Mouse (Mus musculus): ENCODE measurements around the gene Abcb11. TPM values are rescaled to one million over a fixed set of nuclear protein-coding genes. Genes with fewer than 3 reads are reported as not detected.

The Abcb11 gene
- polyA plus RNA-seq, 1 experiment from 2014 or later = 0.13 TPM

GRCm38 (mm10) chr2:69234976-69235678 is 107.3 kb downstream of the Abcb11 start:
- Histone ChIP-seq H3K4me3 (ENCODE audit: low read length) (no peak overlapping the region), H3K9ac (ENCODE audit: low read length) (no peak overlapping the region), H3K36me3 (ENCODE audit: control insufficient read depth, insufficient read depth) (no peaks in the 10 kb centered on the region), H3K27ac (ENCODE audit: low read length) (no peak overlapping the region), H3K27me3 (ENCODE audit: control insufficient read depth, insufficient read depth, low read length) (no peaks in the 10 kb centered on the region), H3K4me2 (ENCODE audit: low read depth, low read length) (no peak overlapping the region), H3K9me3 (replicated peaks; ENCODE audit: control insufficient read depth, low read length) (no peaks in the 10 kb centered on the region), H3K4me1 (ENCODE audit: control insufficient read depth, insufficient read depth, low read length) (no peaks in the 10 kb centered on the region)
- no peak for ATAC-seq (replicated peaks; ENCODE audit: extremely low read depth, insufficient read depth, low FRiP score)
- 89% methylated on average over 5 of the region's 5 CpGs for WGBS

GRCm38 (mm10) chr2:69232101-69232500 is 110.3 kb downstream of the Abcb11 start:
- H3K4me3 ChIP-seq (ENCODE audit: low read length) = no peak overlapping the region
- H3K4me1 ChIP-seq (ENCODE audit: control insufficient read depth, insufficient read depth, low read length) = no peaks in the 10 kb centered on the region
- no peaks in the 10 kb centered on the region for H3K36me3 ChIP-seq (ENCODE audit: control insufficient read depth, insufficient read depth)
- H3K27ac ChIP-seq (ENCODE audit: low read length) = no peak overlapping the region
- no peak for ATAC-seq (replicated peaks; ENCODE audit: extremely low read depth, insufficient read depth, low FRiP score)
- H3K9ac ChIP-seq (ENCODE audit: low read length) = no peak overlapping the region
- H3K4me2 ChIP-seq (ENCODE audit: low read depth, low read length) = no peak overlapping the region
- no peaks in the 10 kb centered on the region for H3K9me3 ChIP-seq (replicated peaks; ENCODE audit: control insufficient read depth, low read length)
- no peaks in the 10 kb centered on the region for H3K27me3 ChIP-seq (ENCODE audit: control insufficient read depth, insufficient read depth, low read length)

GRCm38 (mm10) chr2:69230137-69230536 is 112.3 kb downstream of the Abcb11 start:
- no peaks in the 10 kb centered on the region for H3K9me3 ChIP-seq (replicated peaks; ENCODE audit: control insufficient read depth, low read length)
- ATAC-seq (replicated peaks; ENCODE audit: extremely low read depth, insufficient read depth, low FRiP score) = no peak
- no peaks in the 10 kb centered on the region for H3K27me3 ChIP-seq (ENCODE audit: control insufficient read depth, insufficient read depth, low read length)
- H3K36me3 ChIP-seq (ENCODE audit: control insufficient read depth, insufficient read depth) = no peaks in the 10 kb centered on the region
- no peak overlapping the region for H3K27ac ChIP-seq (ENCODE audit: low read length)
- WGBS = 75% methylated on average over 2 of the region's 2 CpGs
- H3K4me1 ChIP-seq (ENCODE audit: control insufficient read depth, insufficient read depth, low read length) = no peaks in the 10 kb centered on the region
- no peak overlapping the region for H3K4me2 ChIP-seq (ENCODE audit: low read depth, low read length)
- H3K4me3 ChIP-seq (ENCODE audit: low read length) = no peak overlapping the region
- H3K9ac ChIP-seq (ENCODE audit: low read length) = no peak overlapping the region

- no peaks in the 10 kb centered on the region for H3K4me1 ChIP-seq (ENCODE audit: control insufficient read depth, insufficient read depth, low read length)
- no peaks in the 10 kb centered on the region for H3K36me3 ChIP-seq (ENCODE audit: control insufficient read depth, insufficient read depth)
- H3K27ac ChIP-seq (ENCODE audit: low read length) = no peak overlapping the region
- H3K4me2 ChIP-seq (ENCODE audit: low read depth, low read length) = no peak overlapping the region
- no peaks in the 10 kb centered on the region for H3K9me3 ChIP-seq (replicated peaks; ENCODE audit: control insufficient read depth, low read length)
- H3K27me3 ChIP-seq (ENCODE audit: control insufficient read depth, insufficient read depth, low read length) = no peaks in the 10 kb centered on the region
- 80% methylated on average over 6 of the region's 6 CpGs for WGBS
- no peak overlapping the region for H3K4me3 ChIP-seq (ENCODE audit: low read length)
- no peak overlapping the region for H3K9ac ChIP-seq (ENCODE audit: low read length)
- ATAC-seq (replicated peaks; ENCODE audit: extremely low read depth, insufficient read depth, low FRiP score) = no peak
These were observed 113.8 kb downstream of the Abcb11 start for GRCm38 (mm10) chr2:69228635-69229034.

- no peaks in the 10 kb centered on the region for H3K27me3 ChIP-seq (ENCODE audit: control insufficient read depth, insufficient read depth, low read length)
- no peaks in the 10 kb centered on the region; the same call in 1 of the 2 replicates for H3K4me1 ChIP-seq (ENCODE audit: control insufficient read depth, insufficient read depth, low read length)
- H3K4me2 ChIP-seq (ENCODE audit: low read depth, low read length) = no peak overlapping the region
- H3K4me3 ChIP-seq (ENCODE audit: low read length) = no peak overlapping the region
- no peaks in the 10 kb centered on the region for H3K36me3 ChIP-seq (ENCODE audit: control insufficient read depth, insufficient read depth)
- H3K9me3 ChIP-seq (replicated peaks; ENCODE audit: control insufficient read depth, low read length) = no peaks in the 10 kb centered on the region
- 91% methylated on average over 9 of the region's 9 CpGs for WGBS
- no peak overlapping the region for H3K9ac ChIP-seq (ENCODE audit: low read length)
- ATAC-seq (replicated peaks; ENCODE audit: extremely low read depth, insufficient read depth, low FRiP score) = no peak
- H3K27ac ChIP-seq (ENCODE audit: low read length) = no peak overlapping the region
These were observed 115.5 kb downstream of the Abcb11 start for GRCm38 (mm10) chr2:69226876-69227275.

GRCm38 (mm10) chr2:69224724-69225123 is 117.7 kb downstream of the Abcb11 start:
- Histone ChIP-seq H3K36me3 (ENCODE audit: control insufficient read depth, insufficient read depth) (no peaks in the 10 kb centered on the region), H3K9ac (ENCODE audit: low read length) (no peak overlapping the region), H3K4me3 (ENCODE audit: low read length) (no peak overlapping the region), H3K27ac (ENCODE audit: low read length) (no peak overlapping the region), H3K27me3 (ENCODE audit: control insufficient read depth, insufficient read depth, low read length) (no peaks in the 10 kb centered on the region), H3K9me3 (replicated peaks; ENCODE audit: control insufficient read depth, low read length) (no peaks in the 10 kb centered on the region), H3K4me1 (ENCODE audit: control insufficient read depth, insufficient read depth, low read length) (no peaks in the 10 kb centered on the region; the same call in 1 of the 2 replicates), H3K4me2 (ENCODE audit: low read depth, low read length) (no peak overlapping the region)
- ATAC-seq (replicated peaks; ENCODE audit: extremely low read depth, insufficient read depth, low FRiP score) = no peak
- WGBS = 46% methylated on average over 2 of the region's 2 CpGs

- WGBS = 86% methylated on average over 10 of the region's 10 CpGs
- Histone ChIP-seq H3K4me2 (ENCODE audit: low read depth, low read length) (no peak overlapping the region), H3K36me3 (ENCODE audit: control insufficient read depth, insufficient read depth) (no peaks in the 10 kb centered on the region), H3K9me3 (replicated peaks; ENCODE audit: control insufficient read depth, low read length) (no peaks in the 10 kb centered on the region), H3K9ac (ENCODE audit: low read length) (no peak overlapping the region), H3K4me1 (ENCODE audit: control insufficient read depth, insufficient read depth, low read length) (no peaks in the 10 kb centered on the region; the same call in 1 of the 2 replicates), H3K27me3 (ENCODE audit: control insufficient read depth, insufficient read depth, low read length) (no peaks in the 10 kb centered on the region), H3K4me3 (ENCODE audit: low read length) (no peak overlapping the region), H3K27ac (ENCODE audit: low read length) (no peak overlapping the region)
- no peak for ATAC-seq (replicated peaks; ENCODE audit: extremely low read depth, insufficient read depth, low FRiP score)
These were observed 119.6 kb downstream of the Abcb11 start for GRCm38 (mm10) chr2:69222815-69223214.

GRCm38 (mm10) chr2:69221868-69222416 is 120.5 kb downstream of the Abcb11 start:
- no peak overlapping the region for H3K4me3 ChIP-seq (ENCODE audit: low read length)
- no peak overlapping the region for H3K27ac ChIP-seq (ENCODE audit: low read length)
- no peaks in the 10 kb centered on the region for H3K27me3 ChIP-seq (ENCODE audit: control insufficient read depth, insufficient read depth, low read length)
- no peak for ATAC-seq (replicated peaks; ENCODE audit: extremely low read depth, insufficient read depth, low FRiP score)
- H3K36me3 ChIP-seq (ENCODE audit: control insufficient read depth, insufficient read depth) = no peaks in the 10 kb centered on the region
- no peaks in the 10 kb centered on the region for H3K9me3 ChIP-seq (replicated peaks; ENCODE audit: control insufficient read depth, low read length)
- H3K9ac ChIP-seq (ENCODE audit: low read length) = no peak overlapping the region
- H3K4me2 ChIP-seq (ENCODE audit: low read depth, low read length) = no peak overlapping the region
- 49% methylated on average over 5 of the region's 5 CpGs for WGBS
- H3K4me1 ChIP-seq (ENCODE audit: control insufficient read depth, insufficient read depth, low read length) = no peaks in the 10 kb centered on the region; the same call in 1 of the 2 replicates

GRCm38 (mm10) chr2:69215242-69215641 is 127.2 kb downstream of the Abcb11 start:
- no peak overlapping the region for H3K4me3 ChIP-seq (ENCODE audit: low read length)
- no peaks in the 10 kb centered on the region for H3K9me3 ChIP-seq (replicated peaks; ENCODE audit: control insufficient read depth, low read length)
- no peak overlapping the region for H3K4me2 ChIP-seq (ENCODE audit: low read depth, low read length)
- 74% methylated on average over 7 of the region's 7 CpGs for WGBS
- no peaks in the 10 kb centered on the region for H3K27me3 ChIP-seq (ENCODE audit: control insufficient read depth, insufficient read depth, low read length)
- H3K9ac ChIP-seq (ENCODE audit: low read length) = no peak overlapping the region
- no peaks in the 10 kb centered on the region for H3K4me1 ChIP-seq (ENCODE audit: control insufficient read depth, insufficient read depth, low read length)
- no peaks in the 10 kb centered on the region for H3K36me3 ChIP-seq (ENCODE audit: control insufficient read depth, insufficient read depth)
- no peak for ATAC-seq (replicated peaks; ENCODE audit: extremely low read depth, insufficient read depth, low FRiP score)
- H3K27ac ChIP-seq (ENCODE audit: low read length) = no peak overlapping the region

Data from heart, embryonic 16.5 days (tissue).